In the genomic region with DNA sequence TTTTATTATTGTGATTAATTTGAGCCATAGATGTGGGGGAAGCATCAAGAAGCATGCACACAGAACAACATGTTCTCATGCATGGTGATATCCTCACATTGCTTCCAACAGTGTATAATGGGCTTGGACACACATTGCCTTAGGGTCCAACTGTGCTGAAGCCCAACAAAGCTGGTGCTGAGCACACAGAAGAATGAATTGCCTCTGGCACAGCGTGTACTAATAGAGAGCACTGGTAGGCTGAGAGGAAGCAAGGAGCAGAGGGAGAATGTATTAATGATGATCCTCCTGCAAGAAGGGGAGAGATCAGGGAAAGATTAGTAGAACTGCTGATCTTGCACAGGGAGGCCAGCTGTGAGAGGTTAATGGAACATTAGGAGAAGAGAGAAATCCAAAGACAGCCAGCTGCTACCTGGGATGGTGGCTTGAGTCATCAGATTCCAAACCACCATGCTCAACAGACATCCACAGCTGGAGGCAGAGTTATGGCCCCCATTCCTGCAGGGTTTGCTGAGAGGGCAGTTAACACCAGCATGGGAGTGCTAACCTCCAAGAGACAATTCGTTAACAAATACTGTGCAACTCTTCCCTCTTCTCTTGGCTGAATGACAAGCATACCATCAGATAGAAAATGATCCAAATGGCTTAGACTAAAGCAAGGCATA, we compare ENCODE assay signal across 25 mouse cellular contexts.
DNase-seq lines count a peak whose midpoint lies in the region; ATAC-seq and TF ChIP-seq lines count a peak whose summit lies in the region.
"Had no signal": no experiment of that assay in that cellular context is flagged by ENCODE, and none has a peak within 500 bp of the region (broad histone marks: within the 10 kb centered on the region; RNA-seq: fewer than 3 reads in every experiment).

No protein-coding gene starts in this region.

- ATAC-seq in embryonic facial prominence, embryonic 14.5 days (ENCODE audit: low read depth) = no peak
- no peak for ATAC-seq in midbrain, postnatal 0 days (ENCODE audit: low FRiP score)
- ATAC-seq: forebrain, embryonic 13.5 days; intestine, embryonic 15.5 days; liver, embryonic 12.5 days had no signal

- H3K9me3 ChIP-seq in embryonic facial prominence, embryonic 14.5 days (ENCODE audit: control insufficient read depth, low read length) = no peaks in the 10 kb centered on the region
- H3K9me3 ChIP-seq in embryonic facial prominence, embryonic 10.5 days = no peaks in the 10 kb centered on the region
- H3K9me3 ChIP-seq in midbrain, postnatal 0 days (ENCODE audit: low read length) = no peaks in the 10 kb centered on the region
- H3K9me3 ChIP-seq: forebrain, embryonic 13.5 days; intestine, embryonic 15.5 days; limb, embryonic 12.5 days; liver, embryonic 12.5 days had no signal

- TF ChIP-seq CTCF in midbrain, postnatal 0 days (IDR thresholded peaks at IDR 0.05) = no peak

- no peaks in the 10 kb centered on the region for H3K27me3 ChIP-seq in embryonic facial prominence, embryonic 14.5 days (replicated peaks; ENCODE audit: control insufficient read depth, insufficient read depth, low read length)
- no peaks in the 10 kb centered on the region for H3K27me3 ChIP-seq in embryonic facial prominence, embryonic 10.5 days (replicated peaks; ENCODE audit: low read depth, poor library complexity, severe bottlenecking)
- H3K27me3 ChIP-seq in midbrain, postnatal 0 days (ENCODE audit: insufficient read depth, low read length) = no peaks in the 10 kb centered on the region
- H3K27me3 ChIP-seq: forebrain, embryonic 13.5 days; intestine, embryonic 15.5 days; limb, embryonic 12.5 days; liver, embryonic 12.5 days had no signal

- H3K4me2 ChIP-seq in embryonic facial prominence, embryonic 14.5 days (ENCODE audit: low read depth, low read length) = no peak overlapping the region
- H3K4me2 ChIP-seq in midbrain, postnatal 0 days (ENCODE audit: low read depth, low read length, poor library complexity, severe bottlenecking) = no peak overlapping the region
- H3K4me2 ChIP-seq: forebrain, embryonic 13.5 days; intestine, embryonic 15.5 days; limb, embryonic 12.5 days; liver, embryonic 12.5 days had no signal

- no peak overlapping the region for H3K9ac ChIP-seq in embryonic facial prominence, embryonic 14.5 days (ENCODE audit: low read depth, low read length)
- H3K9ac ChIP-seq in midbrain, postnatal 0 days (replicated peaks; ENCODE audit: low read length, poor library complexity, severe bottlenecking) = no peak overlapping the region
- H3K9ac ChIP-seq: forebrain, embryonic 13.5 days; intestine, embryonic 15.5 days; limb, embryonic 12.5 days; liver, embryonic 12.5 days had no signal

- DNase-seq in embryonic facial prominence, embryonic 14.5 days (ENCODE audit: low spot score) = peak; percentile 1
- no peak for DNase-seq in embryonic facial prominence, embryonic 10.5 days (ENCODE audit: low spot score)
- DNase-seq in retina, postnatal 1 day = peak; percentile 20
- no peak for DNase-seq in retina, embryonic 14.5 days (ENCODE audit: low spot score)
- DNase-seq in mesoderm, embryonic 11.5 days (ENCODE audit: low read depth, low spot score) = peak; percentile 20
- DNase-seq in midbrain, postnatal 0 days (ENCODE audit: low spot score) = peak; percentile 34
- no peak for DNase-seq in gastrocnemius, postnatal 10 days
- no peak for DNase-seq in kidney, postnatal 10 days
- DNase-seq: cerebellum, adult 2 months; cerebellum, postnatal 36 days; gastrocnemius, adult 2 months; heart, postnatal 4 days; kidney, adult 8-10 months; kidney, postnatal 14 days; lung, adult 18-20 months; lung, postnatal 10 days; right cerebral cortex, postnatal 14 days; thymus, adult 2 months; thymus, postnatal 4 days had no signal

- 61% methylated on average over 2 of the region's 2 CpGs for WGBS in embryonic facial prominence, embryonic 14.5 days
- WGBS in embryonic facial prominence, embryonic 10.5 days = 69% methylated on average over 2 of the region's 2 CpGs
- 48% methylated on average over 2 of the region's 2 CpGs for WGBS in midbrain, postnatal 0 days

- H3K36me3 ChIP-seq in embryonic facial prominence, embryonic 14.5 days (ENCODE audit: control insufficient read depth, insufficient read depth, low read length) = no peaks in the 10 kb centered on the region
- no peaks in the 10 kb centered on the region for H3K36me3 ChIP-seq in embryonic facial prominence, embryonic 10.5 days (replicated peaks)
- H3K36me3 ChIP-seq in midbrain, postnatal 0 days (ENCODE audit: insufficient read depth, low read length) = no peaks in the 10 kb centered on the region
- H3K36me3 ChIP-seq: intestine, embryonic 15.5 days; limb, embryonic 12.5 days; liver, embryonic 12.5 days had no signal

- no peak overlapping the region for H3K4me3 ChIP-seq in embryonic facial prominence, embryonic 14.5 days (ENCODE audit: low read depth, low read length)
- no peak overlapping the region for H3K4me3 ChIP-seq in embryonic facial prominence, embryonic 10.5 days
- H3K4me3 ChIP-seq in midbrain, postnatal 0 days (ENCODE audit: low read depth, low read length) = no peak overlapping the region
- H3K4me3 ChIP-seq: forebrain, embryonic 13.5 days; gastrocnemius, adult 2 months; intestine, embryonic 15.5 days; limb, embryonic 12.5 days; liver, embryonic 12.5 days; myocyte had no signal

- no peaks in the 10 kb centered on the region for H3K4me1 ChIP-seq in embryonic facial prominence, embryonic 14.5 days (ENCODE audit: control insufficient read depth, insufficient read depth, low read length)
- no peaks in the 10 kb centered on the region for H3K4me1 ChIP-seq in embryonic facial prominence, embryonic 10.5 days
- no peaks in the 10 kb centered on the region for H3K4me1 ChIP-seq in midbrain, postnatal 0 days (ENCODE audit: insufficient read depth, low read length)
- H3K4me1 ChIP-seq: forebrain, embryonic 13.5 days; intestine, embryonic 15.5 days; limb, embryonic 12.5 days; liver, embryonic 12.5 days had no signal

- H3K27ac ChIP-seq in embryonic facial prominence, embryonic 14.5 days (replicated peaks; ENCODE audit: low read depth, low read length) = no peak overlapping the region
- H3K27ac ChIP-seq in embryonic facial prominence, embryonic 10.5 days (replicated peaks) = no peak overlapping the region
- no peak overlapping the region for H3K27ac ChIP-seq in midbrain, postnatal 0 days (ENCODE audit: low read depth, low read length)
- H3K27ac ChIP-seq: forebrain, embryonic 13.5 days; gastrocnemius, adult 2 months; intestine, embryonic 15.5 days; limb, embryonic 12.5 days; liver, embryonic 12.5 days; stomach, postnatal 0 days had no signal

Comparison
In these comparisons a context has a peak if more than half of its experiments do, and no peak if none do; other contexts are left out.
1. DNase-seq: peak in embryonic facial prominence, embryonic 14.5 days (single experiment), retina, postnatal 1 day (single experiment), mesoderm, embryonic 11.5 days (single experiment) and midbrain, postnatal 0 days (single experiment); none in embryonic facial prominence, embryonic 10.5 days (single experiment), retina, embryonic 14.5 days (single experiment), gastrocnemius, postnatal 10 days (single experiment) and kidney, postnatal 10 days (single experiment).